Mouse (Mus musculus) liver, embryonic 14.5 days (tissue): ENCODE measurements around the gene Trp53bp2. TPM values are rescaled to one million over a fixed set of nuclear protein-coding genes. Genes with fewer than 3 reads are reported as not detected.

Experiments used
- ATAC-seq: fragments of 200-750 bp; cut with Nextera tagmentation; 2 replicates; pipeline ENCODE4 v1.8.0; 2017; ENCODE audit warnings: moderate number of reproducible peaks, mild to moderate bottlenecking, moderate library complexity; ENCODE audit not compliant: insufficient read depth
- DNase-seq, 3 experiments: peaks; one replicate each; pipeline ENCODE4 v3.0.0-alpha.2; 2012 to 2013; ENCODE audit warnings: low read depth in 3 of 3, low spot score in 3 of 3
- H3K27ac ChIP-seq: fragments of 300-500 bp; sonication (generic); 2 replicates; pipeline ENCODE4 v1.5.1; 2014; ENCODE audit warnings: moderate library complexity, mild to moderate bottlenecking, control low read depth, inconsistent platforms
- H3K27me3 ChIP-seq: fragments of 300-500 bp; sonication (generic); 2 replicates; pipeline ENCODE4 v1.6.1; 2014; ENCODE audit warnings: mild to moderate bottlenecking, low read length, moderate library complexity; ENCODE audit not compliant: control insufficient read depth, insufficient read depth
- H3K36me3 ChIP-seq: fragments of 300-500 bp; sonication (generic); replicated peaks from 2 replicates; pipeline ENCODE4 v1.6.1; 2014; ENCODE audit warnings: low read depth; ENCODE audit not compliant: control insufficient read depth, insufficient read depth
- H3K4me1 ChIP-seq, 2 experiments: fragments of 200-500 bp in 1 of 2; fragments of 300-500 bp in 1 of 2; sonication (generic) in 1 of 2; replicated peaks; 2 replicates each; pipeline ENCODE4 v1.6.1; 2012 to 2014; ENCODE audit warnings: antibody characterized with exemption in 1 of 2, inconsistent platforms in 1 of 2, low read length in 1 of 2; ENCODE audit not compliant: control insufficient read depth in 2 of 2, insufficient read depth in 2 of 2
- H3K4me2 ChIP-seq: fragments of 300-500 bp; sonication (generic); 2 replicates; pipeline ENCODE4 v1.6.1; 2014; ENCODE audit warnings: low read depth, mild to moderate bottlenecking, control low read depth, moderate library complexity
- H3K4me3 ChIP-seq, 2 experiments: fragments of 200-500 bp in 1 of 2; fragments of 300-500 bp in 1 of 2; sonication (generic) in 1 of 2; 2 replicates each; pipeline ENCODE4 v1.5.1; 2012 to 2014; ENCODE audit warnings: low read depth in 2 of 2, low read length in 2 of 2, mild to moderate bottlenecking in 2 of 2, control low read depth in 1 of 2, inconsistent platforms in 1 of 2, moderate library complexity in 1 of 2; ENCODE audit not compliant: insufficient read depth in 1 of 2
- H3K9ac ChIP-seq: fragments of 300-500 bp; sonication (generic); replicated peaks from 2 replicates; pipeline ENCODE4 v1.6.1; 2014; ENCODE audit warnings: mild to moderate bottlenecking, control low read depth, moderate library complexity
- H3K9me3 ChIP-seq: fragments of 300-500 bp; sonication (generic); 2 replicates; pipeline ENCODE4 v1.6.1; 2016; ENCODE audit warnings: low read length, mixed read lengths; ENCODE audit not compliant: control insufficient read depth
- CTCF ChIP-seq: IDR thresholded peaks from 2 replicates; pipeline ENCODE4 v1.5.1; 2016; ENCODE audit warnings: antibody characterized with exemption, low read depth, control low read depth
- EP300 ChIP-seq: IDR thresholded peaks from 2 replicates; pipeline ENCODE4 v1.6.1; 2016; ENCODE audit warnings: antibody characterized with exemption, low read depth
- WGBS: fragments of 180-500 bp; shearing (Covaris S2); extraction: QIAGEN DNeasy Blood & Tissue Kit; methylation state at CpG from one replicate; pipeline ENCODE4 v1.1.7; 2014; ENCODE audit not compliant: insufficient replicate concordance; 5-methylcytosine and 5-hydroxymethylcytosine counted together
- polyA plus RNA-seq, 2 experiments: library from polyadenylated mRNA; depleted of rRNA in 1 of 2; stranded (reverse) in 1 of 2; unstranded in 1 of 2; fragments of >200 nt; fragmentation: Nextera tagmentation in 1 of 2; extraction: Ambion mirVana in 1 of 2; gene quantifications; 2 replicates each; pipeline versions ENCODE4 v1.2.1 to v1.2.3; 2012 to 2014

Trp53bp2 gene
- polyA plus RNA-seq, 2 experiments, result 2.5 to 2.7 TPM

- H3K27me3 ChIP-seq, result no peaks in the 10 kb centered on the region
- ATAC-seq (no peak), DNase-seq (no peak)
- H3K4me1 ChIP-seq, result peaks cover 0 to 32% of the 10 kb centered on the region in 2 experiments; a peak in 3 of 4 replicates
- H3K4me2 ChIP-seq, result no peak overlapping the region
- 43% methylated on average over 7 of the region's 7 CpGs for WGBS
- H3K36me3 ChIP-seq, result no peaks in the 10 kb centered on the region
- H3K27ac ChIP-seq, result no peak overlapping the region
- no peak overlapping the region for H3K4me3 ChIP-seq
- H3K9ac ChIP-seq, result no peak overlapping the region
- no peaks in the 10 kb centered on the region for H3K9me3 ChIP-seq
- TF ChIP-seq EP300 (no peak), CTCF (no peak)
Measured at GRCm38 (mm10) chr1:182502491-182503050, 93.6 kb downstream of the Trp53bp2 start.

- H3K27ac ChIP-seq, result no peak overlapping the region
- H3K36me3 ChIP-seq, result no peaks in the 10 kb centered on the region
- H3K27me3 ChIP-seq, result no peaks in the 10 kb centered on the region
- TF ChIP-seq CTCF (no peak), EP300 (no peak)
- H3K4me3 ChIP-seq, result no peak overlapping the region
- no peak overlapping the region for H3K9ac ChIP-seq
- ATAC-seq (no peak), DNase-seq (no peak)
- no peaks in the 10 kb centered on the region for H3K9me3 ChIP-seq
- H3K4me2 ChIP-seq, result no peak overlapping the region
- 61% methylated on average over 13 of the region's 13 CpGs for WGBS
- H3K4me1 ChIP-seq, result peaks cover 0 to 30% of the 10 kb centered on the region in 2 experiments; a peak in 3 of 4 replicates
Measured at GRCm38 (mm10) chr1:182503206-182503900, 94.4 kb downstream of the Trp53bp2 start.

- Histone ChIP-seq H3K4me1 (peaks cover 0 to 30% of the 10 kb centered on the region in 2 experiments; a peak in 3 of 4 replicates), H3K4me3 (no peak overlapping the region), H3K36me3 (no peaks in the 10 kb centered on the region), H3K9ac (no peak overlapping the region), H3K9me3 (no peaks in the 10 kb centered on the region), H3K4me2 (no peak overlapping the region), H3K27ac (no peak overlapping the region), H3K27me3 (no peaks in the 10 kb centered on the region)
- TF ChIP-seq CTCF (no peak), EP300 (no peak)
- ATAC-seq (peak; percentile 52; the same call in 1 of the 2 replicates), DNase-seq (peak; percentile 33 to 61 (median 37))
- 6% methylated on average over 4 of the region's 4 CpGs for WGBS
Measured at GRCm38 (mm10) chr1:182504223-182504622, 95.3 kb downstream of the Trp53bp2 start.

- 54% methylated on average over 3 of the region's 3 CpGs for WGBS
- Histone ChIP-seq H3K9me3 (no peaks in the 10 kb centered on the region), H3K4me3 (no peak overlapping the region), H3K9ac (no peak overlapping the region), H3K27ac (no peak overlapping the region), H3K4me1 (peaks cover 0 to 25% of the 10 kb centered on the region in 2 experiments; a peak in 3 of 4 replicates), H3K4me2 (no peak overlapping the region), H3K36me3 (no peaks in the 10 kb centered on the region), H3K27me3 (no peaks in the 10 kb centered on the region)
- ATAC-seq (no peak), DNase-seq (no peak)
- TF ChIP-seq EP300 (no peak), CTCF (no peak)
Measured at GRCm38 (mm10) chr1:182505291-182505690, 96.3 kb downstream of the Trp53bp2 start.

GRCm38 (mm10) chr1:182506229-182506986 lies 97.4 kb downstream of the Trp53bp2 start:
- Histone ChIP-seq H3K36me3 (no peaks in the 10 kb centered on the region), H3K4me1 (peaks cover 0 to 25% of the 10 kb centered on the region in 2 experiments; a peak in 2 of 4 replicates), H3K27ac (no peak overlapping the region), H3K27me3 (no peaks in the 10 kb centered on the region), H3K9me3 (no peaks in the 10 kb centered on the region), H3K4me3 (no peak overlapping the region), H3K4me2 (no peak overlapping the region), H3K9ac (no peak overlapping the region)
- DNase-seq (peak in 1 of 3 experiments; percentile 36), ATAC-seq (peak; percentile 58)
- WGBS, result 16% methylated on average over 7 of the region's 7 CpGs
- TF ChIP-seq EP300 (no peak), CTCF (peak; percentile 37; the same call in 1 of the 2 replicates)
